Mouse (Mus musculus) intestine, embryonic 16.5 days (tissue): ENCODE data around the gene Map3k20. TPM values are rescaled to one million over a fixed set of nuclear protein-coding genes. Genes with fewer than 3 reads are reported as not detected.

Experiments used
- ATAC-seq: fragments of 200-750 bp; cut with Nextera tagmentation; 2 replicates; pipeline ENCODE4 v1.8.0; 2017; ENCODE audit warnings: moderate TSS enrichment, moderate library complexity
- H3K27ac ChIP-seq: fragments of 300-500 bp; sonication (generic); 2 replicates; pipeline ENCODE4 v1.5.1; 2014; ENCODE audit warnings: mild to moderate bottlenecking, low read length
- H3K27me3 ChIP-seq: fragments of 300-500 bp; sonication (generic); replicated peaks from 2 replicates; pipeline ENCODE4 v1.6.1; 2014; ENCODE audit warnings: low read length, control low read depth, mixed read lengths; ENCODE audit not compliant: control insufficient read depth, insufficient read depth
- H3K36me3 ChIP-seq: fragments of 300-500 bp; sonication (generic); 2 replicates; pipeline ENCODE4 v1.6.1; 2014; ENCODE audit warnings: low read length, control low read depth; ENCODE audit not compliant: control insufficient read depth, insufficient read depth
- H3K4me1 ChIP-seq: fragments of 300-500 bp; sonication (generic); 2 replicates; pipeline ENCODE4 v1.6.1; 2014; ENCODE audit warnings: low read length, control low read depth, mixed read lengths; ENCODE audit not compliant: control insufficient read depth, insufficient read depth
- H3K4me2 ChIP-seq: fragments of 300-500 bp; sonication (generic); 2 replicates; pipeline ENCODE4 v1.6.1; 2014; ENCODE audit warnings: low read depth, low read length, control low read depth
- H3K4me3 ChIP-seq: fragments of 300-500 bp; sonication (generic); 2 replicates; pipeline ENCODE4 v1.5.1; 2014; ENCODE audit warnings: mild to moderate bottlenecking, low read length
- H3K9ac ChIP-seq: fragments of 300-500 bp; sonication (generic); 2 replicates; pipeline ENCODE4 v1.6.1; 2014; ENCODE audit warnings: low read depth, low read length
- H3K9me3 ChIP-seq: fragments of 300-500 bp; sonication (generic); 2 replicates; pipeline ENCODE4 v1.6.1; 2016; ENCODE audit warnings: low read length, control low read depth; ENCODE audit not compliant: control insufficient read depth
- WGBS: fragments of 180-500 bp; shearing (Covaris S2); extraction: QIAGEN DNeasy Blood & Tissue Kit; methylation state at CpG from one replicate; pipeline ENCODE4 v1.1.7; 2014; 5-methylcytosine and 5-hydroxymethylcytosine counted together
- polyA plus RNA-seq: library from polyadenylated mRNA; unstranded; fragments of >200 nt; fragmentation: Nextera tagmentation; extraction: Ambion mirVana; gene quantifications from 2 replicates; pipeline ENCODE4 v1.2.1, GENCODE M21; 2015

The Map3k20 gene
- polyA plus RNA-seq, 1 experiment from 2014 or later: 13.8 TPM

DNA sequence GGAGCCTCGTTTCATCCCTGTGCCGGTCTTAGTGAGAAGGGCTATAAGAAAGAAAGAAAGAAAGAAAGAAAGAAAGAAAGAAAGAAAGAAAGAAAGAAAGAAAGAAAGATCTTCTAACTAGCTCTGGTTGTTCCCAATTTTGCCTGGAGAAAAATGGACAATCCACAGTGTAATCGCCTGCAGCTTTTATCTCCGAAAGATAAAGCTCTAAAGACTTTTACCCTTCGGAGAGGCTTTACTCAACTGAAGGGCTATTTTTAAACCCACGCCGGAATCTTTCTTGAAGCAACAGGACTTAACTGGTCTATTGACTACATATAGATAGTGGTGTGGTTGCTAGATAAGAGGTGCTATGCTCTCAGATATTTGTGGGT is 190.0 kb downstream of the Map3k20 start:
- Histone ChIP-seq H3K4me3 (peak overlapping the region; percentile 90), H3K4me1 (peaks cover 29% of the 10 kb centered on the region), H3K27me3 (no peaks in the 10 kb centered on the region), H3K27ac (peak overlapping the region; percentile 94), H3K36me3 (0 out of 2 replicates have a peak, but pooled peaks cover 3% of the 10 kb centered on the region), H3K9ac (peak overlapping the region; percentile 80), H3K4me2 (peak overlapping the region; percentile 81), H3K9me3 (no peaks in the 10 kb centered on the region)
- under 1% methylated on average over 7 of the region's 7 CpGs for WGBS
- ATAC-seq: no peak

- Histone ChIP-seq H3K27ac (peak within 1 kb of the TSS; percentile 94), H3K4me3 (peak within 1 kb of the TSS; percentile 90), H3K27me3 (no peaks in the 10 kb centered on the region), H3K36me3 (0 out of 2 replicates have a peak, but pooled peaks cover 8% of the 10 kb centered on the region), H3K9me3 (no peaks in the 10 kb centered on the region), H3K4me2 (peak within 1 kb of the TSS; percentile 81), H3K9ac (peak within 1 kb of the TSS; percentile 80), H3K4me1 (peaks cover 29% of the 10 kb centered on the region)
- WGBS: under 1% methylated on average over 58 of the region's 58 CpGs
- ATAC-seq: peak; percentile 87
These were observed 190.5 kb downstream of the Map3k20 start, which contains the start of gene Cdca7 for GRCm38 (mm10) chr2:72475797-72476485. TSS of gene Cdca7 (plus strand) at chr2:72476159.

DNA sequence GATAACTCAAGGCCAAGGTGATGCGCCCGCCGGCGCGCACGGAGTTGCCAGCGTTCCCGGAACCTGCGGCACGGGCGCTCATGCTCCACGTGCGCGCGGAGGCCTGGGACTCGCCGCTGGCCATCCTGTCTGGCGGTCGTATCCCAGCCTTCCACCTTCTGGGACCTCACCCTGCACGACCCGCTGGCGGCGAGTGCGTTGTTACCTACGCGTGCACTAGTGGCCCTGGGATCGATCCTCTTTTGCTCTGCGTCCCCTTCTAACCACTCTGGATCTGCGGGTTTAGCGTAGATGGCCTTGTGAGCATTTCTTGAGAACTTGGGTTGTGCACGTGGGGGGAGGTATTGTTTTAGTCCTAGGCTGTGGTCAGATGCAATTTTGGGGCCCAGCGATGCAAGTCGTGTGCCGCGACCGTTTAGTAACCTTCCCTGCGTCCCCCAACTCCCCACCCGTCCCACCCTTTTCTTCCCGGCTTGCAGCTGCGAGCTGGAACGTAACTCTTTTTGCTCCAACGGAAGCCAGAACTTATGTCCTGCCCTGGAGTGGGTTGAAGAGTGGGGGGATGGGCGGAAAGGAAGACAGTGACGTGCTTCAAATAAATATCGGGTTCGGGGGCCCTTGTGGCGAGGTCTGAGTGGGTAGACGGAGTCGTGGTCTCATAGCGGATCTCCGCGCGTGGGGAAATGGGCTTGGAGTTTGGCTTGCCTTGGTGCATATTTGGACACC is 191.2 kb downstream of the Map3k20 start:
- Histone ChIP-seq H3K27ac (peak overlapping the region; percentile 94), H3K9me3 (no peaks in the 10 kb centered on the region), H3K36me3 (0 out of 2 replicates have a peak, but pooled peaks cover 9% of the 10 kb centered on the region), H3K4me2 (peak overlapping the region; percentile 81), H3K4me3 (peak overlapping the region; percentile 90), H3K4me1 (peaks cover 29% of the 10 kb centered on the region), H3K9ac (peak overlapping the region; percentile 80), H3K27me3 (no peaks in the 10 kb centered on the region)
- WGBS: under 1% methylated on average over 53 of the region's 53 CpGs
- peak; percentile 67 for ATAC-seq

GRCm38 (mm10) chr2:72477221-72477620 is 191.8 kb downstream of the Map3k20 start:
- peak overlapping the region; percentile 80 for H3K9ac ChIP-seq
- 2% methylated on average over 11 of the region's 11 CpGs for WGBS
- peaks cover 11% of the 10 kb centered on the region; the same call in 1 of the 2 replicates for H3K36me3 ChIP-seq
- no peaks in the 10 kb centered on the region for H3K27me3 ChIP-seq
- ATAC-seq: no peak
- peaks cover 29% of the 10 kb centered on the region for H3K4me1 ChIP-seq
- H3K27ac ChIP-seq: peak overlapping the region; percentile 94; the same call in 1 of the 2 replicates
- H3K9me3 ChIP-seq: no peaks in the 10 kb centered on the region
- peak overlapping the region; percentile 90 for H3K4me3 ChIP-seq
- H3K4me2 ChIP-seq: peak overlapping the region; percentile 81

DNA sequence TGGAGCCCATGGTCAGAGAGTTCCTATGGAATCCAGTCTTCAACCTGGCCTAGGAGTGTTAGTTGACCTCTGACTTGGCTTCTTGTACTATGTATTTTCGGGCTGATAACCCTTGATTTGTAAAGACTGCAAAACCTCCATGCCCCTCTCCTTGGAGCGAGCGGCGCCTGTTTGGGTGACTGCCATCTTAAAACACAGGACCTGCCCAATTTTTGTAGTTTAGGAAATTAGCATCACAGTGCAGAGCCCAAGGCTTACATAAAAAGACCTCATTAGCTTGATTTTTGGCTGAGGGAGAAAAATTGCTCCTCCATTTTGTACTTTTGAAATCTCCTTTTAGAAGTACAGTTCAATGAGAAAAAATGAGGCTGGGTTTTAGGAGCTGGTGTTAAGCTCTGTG is 192.7 kb downstream of the Map3k20 start:
- no peak for ATAC-seq
- no peaks in the 10 kb centered on the region for H3K9me3 ChIP-seq
- peak overlapping the region; percentile 90 for H3K4me3 ChIP-seq
- peak overlapping the region; percentile 80; the same call in 1 of the 2 replicates for H3K9ac ChIP-seq
- H3K27me3 ChIP-seq: no peaks in the 10 kb centered on the region
- H3K27ac ChIP-seq: no peak overlapping the region
- H3K4me2 ChIP-seq: peak overlapping the region; percentile 81
- H3K36me3 ChIP-seq: peaks cover 14% of the 10 kb centered on the region; the same call in 1 of the 2 replicates
- H3K4me1 ChIP-seq: peaks cover 29% of the 10 kb centered on the region
- 89% methylated on average over 4 of the region's 4 CpGs for whole genome bisulfite sequencing

- H3K4me1 ChIP-seq: peaks cover 29% of the 10 kb centered on the region
- peaks cover 14% of the 10 kb centered on the region for H3K36me3 ChIP-seq
- WGBS: 76% methylated on average over 13 of the region's 13 CpGs
- 0 out of 2 replicates have a peak overlapping the region, but pooled peaks have one; percentile 14 for H3K9ac ChIP-seq
- no peaks in the 10 kb centered on the region for H3K9me3 ChIP-seq
- no peak overlapping the region for H3K4me3 ChIP-seq
- peak overlapping the region; percentile 22 for H3K4me2 ChIP-seq
- ATAC-seq: no peak
- no peaks in the 10 kb centered on the region for H3K27me3 ChIP-seq
- H3K27ac ChIP-seq: no peak overlapping the region
These were observed 193.5 kb downstream of the Map3k20 start for GRCm38 (mm10) chr2:72478921-72479320.

DNA sequence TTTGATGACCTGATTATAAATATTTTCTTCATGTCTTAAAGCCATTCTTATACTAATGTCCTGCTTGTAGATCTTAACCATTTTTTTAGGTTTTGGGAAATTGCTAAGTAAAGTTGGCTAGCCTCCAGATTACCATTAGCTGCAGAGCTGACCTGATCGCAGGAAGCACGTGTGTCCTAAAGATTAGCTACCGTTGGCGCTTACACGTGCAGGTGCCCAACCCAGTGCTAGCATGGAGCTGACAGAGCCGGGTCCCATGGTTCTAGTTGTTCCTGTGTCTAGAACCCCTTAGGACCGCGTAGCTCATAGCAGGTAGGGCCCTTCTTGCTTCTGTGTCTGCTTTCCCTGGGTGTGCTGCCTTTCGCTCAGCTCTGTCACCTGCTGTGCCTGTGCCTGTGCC is 194.4 kb downstream of the Map3k20 start:
- H3K4me1 ChIP-seq: peaks cover 24% of the 10 kb centered on the region
- H3K4me2 ChIP-seq: no peak overlapping the region
- H3K27me3 ChIP-seq: no peaks in the 10 kb centered on the region
- H3K27ac ChIP-seq: no peak overlapping the region
- no peak for ATAC-seq
- H3K4me3 ChIP-seq: no peak overlapping the region
- no peaks in the 10 kb centered on the region for H3K9me3 ChIP-seq
- H3K9ac ChIP-seq: no peak overlapping the region
- WGBS: 80% methylated on average over 9 of the region's 9 CpGs
- peaks cover 21% of the 10 kb centered on the region for H3K36me3 ChIP-seq

GRCm38 (mm10) chr2:72491650-72492049 is 206.2 kb downstream of the Map3k20 start:
- H3K4me2 ChIP-seq: no peak overlapping the region
- WGBS: 41% methylated on average over 7 of the region's 7 CpGs

More at GRCm38 (mm10) chr2:72491650-72492049, 206.2 kb downstream of the Map3k20 start:
- H3K9ac ChIP-seq: no peak overlapping the region
- no peaks in the 10 kb centered on the region for H3K9me3 ChIP-seq
- H3K27me3 ChIP-seq: no peaks in the 10 kb centered on the region
- H3K36me3 ChIP-seq: no peaks in the 10 kb centered on the region; the same call in 1 of the 2 replicates
- no peaks in the 10 kb centered on the region for H3K4me1 ChIP-seq
- H3K4me3 ChIP-seq: no peak overlapping the region
- ATAC-seq: peak; percentile 70
- H3K27ac ChIP-seq: no peak overlapping the region
